Mouse (Mus musculus) urinary bladder, postnatal 25 days (tissue): ENCODE measurements at regions not wholly inside any gene's neighbourhood (a gene's known extent, or its start where the extent isn't known, plus 50 kb on each side); places are given as distances from the start of the nearest gene placed in this dataset.

Experiments
- DNase-seq: peaks from one replicate; pipeline ENCODE4 v3.0.0; 2022; ENCODE audit warnings: low spot score

GRCm38 (mm10) chr4:105282681-105283462, 125.7 kb downstream of the Plpp3 start:
- no peak for DNase-seq

GRCm38 (mm10) chr4:105285431-105286013, 128.4 kb downstream of the Plpp3 start:
- DNase-seq: no peak

- DNase-seq: no peak
These were observed 129.2 kb downstream of the Plpp3 start for GRCm38 (mm10) chr4:105286299-105286698.

GRCm38 (mm10) chr4:105286809-105287208, 129.7 kb downstream of the Plpp3 start:
- no peak for DNase-seq

- DNase-seq: no peak
These were observed 130.3 kb downstream of the Plpp3 start for GRCm38 (mm10) chr4:105287419-105287818.

GRCm38 (mm10) chr4:105289635-105290034, 132.5 kb downstream of the Plpp3 start:
- no peak for DNase-seq

GRCm38 (mm10) chr4:105290847-105291475, 133.8 kb downstream of the Plpp3 start:
- no peak for DNase-seq

- no peak for DNase-seq
These were observed 134.4 kb downstream of the Plpp3 start for GRCm38 (mm10) chr4:105291503-105291902.

- DNase-seq: no peak
These were observed 142.2 kb downstream of the Plpp3 start for GRCm38 (mm10) chr4:105299358-105299757.

- no peak for DNase-seq
These were observed 144.4 kb downstream of the Plpp3 start for GRCm38 (mm10) chr4:105301547-105301946.

- no peak for DNase-seq
These were observed 147.0 kb downstream of the Plpp3 start for GRCm38 (mm10) chr4:105304166-105304565.

GRCm38 (mm10) chr4:105305931-105306330, 148.8 kb downstream of the Plpp3 start:
- DNase-seq: no peak

- DNase-seq: no peak
These were observed 150.2 kb downstream of the Plpp3 start for GRCm38 (mm10) chr4:105307356-105307755.

GRCm38 (mm10) chr4:105307905-105308304, 150.8 kb downstream of the Plpp3 start:
- no peak for DNase-seq

GRCm38 (mm10) chr4:105308971-105309488, 151.9 kb downstream of the Plpp3 start:
- no peak for DNase-seq

- no peak for DNase-seq
These were observed 155.5 kb downstream of the Plpp3 start for GRCm38 (mm10) chr4:105312643-105313042.

GRCm38 (mm10) chr4:105313151-105313818, 156.1 kb downstream of the Plpp3 start:
- no peak for DNase-seq

- DNase-seq: no peak
These were observed 157.9 kb downstream of the Plpp3 start for GRCm38 (mm10) chr4:105315095-105315494.

GRCm38 (mm10) chr4:105316478-105317206, 159.5 kb downstream of the Plpp3 start:
- DNase-seq: peak; percentile 43

- no peak for DNase-seq
These were observed 161.3 kb downstream of the Plpp3 start for GRCm38 (mm10) chr4:105318421-105318820.

GRCm38 (mm10) chr4:105323446-105323845, 166.3 kb downstream of the Plpp3 start:
- DNase-seq: no peak

- no peak for DNase-seq
These were observed 169.8 kb downstream of the Plpp3 start for GRCm38 (mm10) chr4:105326989-105327388.
